Mouse (Mus musculus): ENCODE results near the gene Plac1. TPM values are rescaled to one million over a fixed set of nuclear protein-coding genes. Genes with fewer than 3 reads are reported as not detected.

Gene Plac1
- total and polyA plus RNA-seq, 3 experiments, result not detected

GRCm38 (mm10) chrX:53050353-53050752 lies 189.6 kb downstream of the Plac1 start:
- H3K79me2 ChIP-seq (ENCODE audit: control insufficient read depth, insufficient read depth, low read length, poor library complexity), result no peaks in the 10 kb centered on the region
- H3K4me3 ChIP-seq (ENCODE audit: control insufficient read depth in 1 of 2, insufficient read depth in 1 of 2, low read depth in 2 of 2, low read length in 2 of 2), result no peak overlapping the region
- TF ChIP-seq NELFE (IDR thresholded peaks at IDR 0.05; ENCODE audit: low read depth, low read length) (no peak), ZC3H11A (IDR thresholded peaks at IDR 0.05; ENCODE audit: low read depth, low read length) (no peak), MYC (IDR thresholded peaks at IDR 0.05; ENCODE audit: low read depth, low read length) (no peak), TCF12 (IDR thresholded peaks at IDR 0.05; ENCODE audit: low read depth, low read length) (no peak), SMC3 (IDR thresholded peaks at IDR 0.05; ENCODE audit: low read depth, low read length) (no peak), ETS1 (IDR thresholded peaks at IDR 0.05; ENCODE audit: low read depth, low read length) (no peak), GABPA (IDR thresholded peaks at IDR 0.05; ENCODE audit: low read depth, low read length) (no peak), HCFC1 (IDR thresholded peaks at IDR 0.05; ENCODE audit: low read depth, low read length) (no peak), MAFK (IDR thresholded peaks at IDR 0.05; ENCODE audit: borderline replicate concordance, low read depth, low read length) (no peak), SIN3A (IDR thresholded peaks at IDR 0.05; ENCODE audit: low read length) (no peak)
- H3K4me1 ChIP-seq (ENCODE audit: control insufficient read depth in 1 of 2, insufficient read depth in 2 of 2, low read length in 2 of 2), result no peaks in the 10 kb centered on the region
- H3K36me3 ChIP-seq (ENCODE audit: control insufficient read depth in 1 of 2, insufficient read depth in 2 of 2, low read length in 2 of 2), result no peaks in the 10 kb centered on the region
- no peak for DNase-seq (ENCODE audit: low read depth, low spot score)
- H3K9me3 ChIP-seq (replicated peaks; ENCODE audit: insufficient read depth, low read length), result no peaks in the 10 kb centered on the region
- no peaks in the 10 kb centered on the region for H3K27me3 ChIP-seq (ENCODE audit: control insufficient read depth in 1 of 2, insufficient read depth in 2 of 2, low read length in 2 of 2)
- H3K9ac ChIP-seq (ENCODE audit: control insufficient read depth, low read depth, low read length, poor library complexity, severe bottlenecking), result no peak overlapping the region
- no peak overlapping the region for H3K27ac ChIP-seq (ENCODE audit: control insufficient read depth, low read depth, low read length)

DNA sequence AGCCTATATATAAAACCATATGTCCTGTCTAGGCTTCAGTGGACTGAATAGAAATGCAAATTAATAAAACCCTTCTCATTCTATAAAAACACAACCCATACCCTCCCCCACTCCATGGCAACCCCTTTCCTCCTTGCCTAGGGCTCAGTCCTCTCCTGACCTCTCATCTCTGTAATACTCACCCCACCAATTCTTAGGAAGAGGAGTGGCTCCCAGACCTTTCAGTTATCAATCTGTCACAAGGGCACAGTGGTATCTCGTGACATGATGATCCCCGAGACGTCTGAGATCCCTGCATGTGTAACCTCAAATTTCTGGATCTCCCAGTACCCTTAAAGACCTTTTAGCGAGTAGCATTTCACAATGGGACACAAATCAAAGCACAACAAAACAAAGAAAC lies 190.7 kb downstream of the Plac1 start:
- TF ChIP-seq TAL1 (IDR thresholded peaks at IDR 0.05; ENCODE audit: low read length), result no peak
- no peak for TF ChIP-seq POLR2A (IDR thresholded peaks at IDR 0.05; ENCODE audit: control insufficient read depth in 1 of 2, insufficient read depth in 1 of 2, low read depth in 1 of 2, low read length in 2 of 2, poor library complexity in 1 of 2)
- no peak for TF ChIP-seq TBP (IDR thresholded peaks at IDR 0.05; ENCODE audit: low read depth, low read length)
- TF ChIP-seq ZC3H11A (IDR thresholded peaks at IDR 0.05; ENCODE audit: low read depth, low read length), result no peak
- no peak for TF ChIP-seq CHD2 (IDR thresholded peaks at IDR 0.05; ENCODE audit: low read length)
- no peak for TF ChIP-seq POLR2AphosphoS5 (IDR thresholded peaks at IDR 0.05; ENCODE audit: borderline replicate concordance, low read depth, low read length)
- no peak for TF ChIP-seq BHLHE40 (IDR thresholded peaks at IDR 0.05; ENCODE audit: borderline replicate concordance, low read depth, low read length)
- no peak for TF ChIP-seq NELFE (IDR thresholded peaks at IDR 0.05; ENCODE audit: low read depth, low read length)
- no peak for TF ChIP-seq MEF2A (IDR thresholded peaks at IDR 0.05; ENCODE audit: extremely low read depth, insufficient replicate concordance, low read depth, low read length, poor library complexity, severe bottlenecking)
- no peak for TF ChIP-seq EP300 (IDR thresholded peaks at IDR 0.05; ENCODE audit: low read depth in 1 of 2, low read length in 2 of 2)
- TF ChIP-seq USF1 (IDR thresholded peaks at IDR 0.05; ENCODE audit: low read depth, low read length), result no peak
- Histone ChIP-seq H3K27ac (ENCODE audit: control insufficient read depth, low read depth, low read length) (no peak overlapping the region), H3K4me3 (ENCODE audit: control insufficient read depth in 1 of 2, insufficient read depth in 1 of 2, low read depth in 2 of 2, low read length in 2 of 2) (no peak overlapping the region), H3K9me3 (replicated peaks; ENCODE audit: insufficient read depth, low read length) (no peaks in the 10 kb centered on the region), H3K9ac (ENCODE audit: control insufficient read depth, low read depth, low read length, poor library complexity, severe bottlenecking) (no peak overlapping the region), H3K27me3 (ENCODE audit: control insufficient read depth in 1 of 2, insufficient read depth in 2 of 2, low read length in 2 of 2) (no peaks in the 10 kb centered on the region), H3K4me1 (ENCODE audit: control insufficient read depth in 1 of 2, insufficient read depth in 2 of 2, low read length in 2 of 2) (no peaks in the 10 kb centered on the region), H3K79me2 (ENCODE audit: control insufficient read depth, insufficient read depth, low read length, poor library complexity) (no peaks in the 10 kb centered on the region), H3K36me3 (ENCODE audit: control insufficient read depth in 1 of 2, insufficient read depth in 2 of 2, low read length in 2 of 2) (peaks cover 0 to 2% of the 10 kb centered on the region in 2 experiments; a peak in 1 of 4 replicates)
- no peak for DNase-seq (ENCODE audit: low read depth, low spot score)
